Mouse (Mus musculus) heart, postnatal 14 days (tissue): ENCODE measurements around the gene Map3k13. TPM values are rescaled to one million over a fixed set of nuclear protein-coding genes. Genes with fewer than 3 reads are reported as not detected.

Source experiments
- total RNA-seq, 2 experiments: library from RNA; stranded (reverse); gene quantifications; 2 replicates each; pipeline ENCODE4 v1.2.3; 2021

Gene Map3k13
- total RNA-seq, 2 experiments from 2014 or later: 0.98 to 1.0 TPM

Other genes with a start within 250 kb of the Map3k13 start
- 10 to 100 TPM; 29.0 to 31.1 TPM for gene 2510009E07Rik, start 99.7 kb upstream of the Map3k13 start, total RNA-seq
- 10 to 100 TPM in 1 of 2 experiments, 1 to 10 TPM in 1; 8.9 to 14.3 TPM for gene Ehhadh, start 6.5 kb upstream of the Map3k13 start, total RNA-seq
- 10 to 100 TPM in 1 of 2 experiments, 1 to 10 TPM in 1; 9.6 to 11.9 TPM for gene Tmem41a, start 153.2 kb downstream of the Map3k13 start, total RNA-seq
- gene Liph, start 201.3 kb downstream of the Map3k13 start, total RNA-seq: under 1 TPM in 1 of 2 experiments, not detected in 1; 0.22 TPM
- gene Senp2, start 215.1 kb downstream of the Map3k13 start, total RNA-seq: 10 to 100 TPM; 18.0 to 19.7 TPM